Mouse (Mus musculus) lung, postnatal 25 days (tissue): ENCODE data around the gene Dppa2.
"Not testable (repeated sequence)": the region's sequence is repeated elsewhere in the genome, so short reads cannot be mapped to it uniquely, and the experiment has no call there.

Experiments used
- DNase-seq: peaks from one replicate; pipeline ENCODE4 v3.0.0; 2022; ENCODE audit warnings: low spot score

The Dppa2 gene

GRCm38 (mm10) chr16:48303509-48303908, at the start of gene Dppa2:
Gene Dppa2 (plus strand): TSS chr16:48303908.
- no peak for DNase-seq

DNA sequence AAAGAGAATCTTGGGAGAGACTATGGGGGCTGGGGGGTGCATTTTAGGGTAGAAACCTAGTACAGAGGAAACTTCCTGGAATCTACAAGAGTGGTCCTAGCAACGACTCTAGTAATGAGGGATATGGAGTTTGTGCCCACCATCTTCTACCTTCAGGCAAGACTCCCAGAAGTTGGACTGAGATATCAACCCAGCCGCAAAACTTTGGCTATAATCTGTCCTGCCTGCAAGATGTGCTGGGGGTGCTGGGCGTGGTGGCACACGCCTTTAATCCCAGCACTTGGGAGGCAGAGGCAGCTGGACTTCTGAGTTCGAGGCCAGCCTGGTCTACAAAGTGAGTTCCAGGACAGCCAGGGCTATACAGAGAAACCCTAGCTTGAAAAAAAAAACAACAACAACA, 49.1 kb upstream of the Dppa2 start:
- no peak for DNase-seq

GRCm38 (mm10) chr16:48259519-48259918, 44.2 kb upstream of the Dppa2 start:
- DNase-seq = no peak

- no peak for DNase-seq
Measured at GRCm38 (mm10) chr16:48262901-48263300, 40.8 kb upstream of the Dppa2 start.

- DNase-seq = no peak
Measured at GRCm38 (mm10) chr16:48265856-48266255, 37.9 kb upstream of the Dppa2 start.

DNA sequence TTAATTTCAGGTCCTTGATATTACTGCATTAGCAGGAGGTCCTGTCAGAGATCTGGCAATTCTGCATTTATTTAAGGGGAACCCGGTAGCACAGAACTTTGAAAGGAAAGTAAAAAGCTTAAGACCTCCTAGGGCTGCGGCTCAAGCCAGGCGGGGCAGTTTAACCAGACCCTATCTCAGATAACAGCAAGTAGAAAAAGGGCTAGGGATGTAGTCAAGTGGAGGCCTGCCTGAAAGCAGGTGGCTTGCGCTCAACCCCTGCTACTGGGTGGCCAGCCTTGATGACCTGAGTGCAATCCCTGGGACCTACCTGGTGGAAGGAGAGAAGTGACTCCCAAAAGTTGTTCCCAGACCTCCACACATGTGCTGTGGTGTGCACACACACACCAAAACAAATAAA, 26.8 kb upstream of the Dppa2 start:
- no peak for DNase-seq

- DNase-seq = no peak
Measured at GRCm38 (mm10) chr16:48280883-48281282, 22.8 kb upstream of the Dppa2 start.

- no peak for DNase-seq
Measured at GRCm38 (mm10) chr16:48282801-48283200, 20.9 kb upstream of the Dppa2 start.

GRCm38 (mm10) chr16:48283517-48283916, 20.2 kb upstream of the Dppa2 start, which contains the start of gene Dppa4:
Gene Dppa4 (plus strand): TSS chr16:48283733.
- DNase-seq = no peak

DNA sequence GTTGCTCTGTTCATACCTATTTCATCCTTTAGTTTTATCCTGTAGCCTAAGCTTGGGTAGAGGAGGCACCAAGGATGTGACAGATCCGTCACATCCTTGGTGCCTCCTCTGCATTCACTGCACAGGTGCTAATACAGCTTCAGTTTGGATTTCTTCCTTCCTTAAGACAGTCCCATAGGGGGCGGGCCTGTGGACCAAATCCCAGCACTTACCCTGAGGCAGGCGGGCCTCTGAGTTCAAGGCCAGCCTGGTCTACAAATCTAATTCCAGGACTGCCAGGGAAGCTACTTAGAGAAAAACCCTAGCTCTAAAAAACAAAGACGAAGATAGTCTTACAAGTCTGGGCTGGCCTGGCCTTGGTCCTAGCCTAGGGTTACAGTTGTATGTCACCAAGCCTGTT, 18.2 kb upstream of the Dppa2 start:
- no peak for DNase-seq

- DNase-seq = no peak
Measured at GRCm38 (mm10) chr16:48297384-48298136, 6.1 kb upstream of the Dppa2 start.

DNA sequence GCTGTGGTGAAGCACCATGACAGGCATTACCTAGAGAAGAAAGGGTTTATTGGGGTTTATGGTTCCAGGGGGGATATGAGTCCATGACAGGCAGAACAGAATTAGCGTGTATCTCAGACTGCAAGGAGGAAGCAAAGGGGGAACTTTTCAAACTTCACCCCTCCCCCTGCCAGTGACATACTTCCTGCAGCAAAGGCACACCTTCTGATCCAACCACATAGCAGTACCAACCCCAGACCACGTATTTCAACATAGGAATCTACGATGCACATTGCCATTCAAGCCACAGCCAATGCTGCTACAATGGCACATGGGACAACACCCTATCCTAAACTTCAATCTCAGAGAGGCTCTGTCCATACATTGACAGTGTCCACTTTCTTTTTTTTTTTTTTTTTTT, 3.8 kb upstream of the Dppa2 start:
- no peak for DNase-seq

DNA sequence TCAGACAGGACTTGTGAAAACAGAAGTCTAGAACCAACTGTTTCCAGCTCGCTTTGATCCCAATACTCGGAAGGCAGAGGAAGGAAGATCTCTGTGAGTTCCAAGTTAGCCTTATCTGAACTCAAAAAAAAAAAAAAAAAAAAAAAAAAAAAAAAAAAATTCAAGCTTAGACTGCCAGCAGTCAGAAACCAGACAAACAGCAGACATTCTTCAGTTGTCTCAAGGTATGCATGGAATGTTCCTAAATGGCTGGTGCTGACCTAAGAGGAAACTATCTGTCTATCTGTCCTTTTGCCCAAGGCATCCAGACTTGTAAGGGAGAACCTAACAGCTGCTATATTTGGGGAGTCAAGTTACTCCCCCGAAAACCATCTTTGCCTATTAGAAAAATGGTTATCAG, 275 bp downstream of the Dppa2 start:
- no peak for DNase-seq

DNA sequence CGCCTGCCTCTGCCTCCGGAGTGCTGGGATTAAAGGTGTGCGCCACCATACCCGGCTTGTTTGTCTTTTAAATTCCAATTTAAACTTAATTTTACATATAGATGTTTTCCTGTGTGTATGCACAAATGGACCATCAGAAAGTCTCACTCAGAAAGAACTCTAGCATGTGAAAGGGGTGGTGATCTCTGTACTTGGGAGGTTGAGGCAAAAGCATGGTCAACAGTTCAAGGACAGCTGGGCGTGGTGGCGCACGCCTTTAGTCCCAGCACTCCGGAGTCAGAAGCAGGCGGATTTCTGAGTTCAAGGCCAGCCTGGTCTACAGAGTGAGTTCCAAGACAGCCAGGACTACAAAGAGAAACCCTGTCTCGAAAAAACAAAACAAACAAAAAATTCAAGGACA, 5.2 kb downstream of the Dppa2 start:
- not testable (repeated sequence) for DNase-seq

GRCm38 (mm10) chr16:48309912-48310630, 6.4 kb downstream of the Dppa2 start:
- DNase-seq = no peak

- DNase-seq = no peak
Measured at GRCm38 (mm10) chr16:48315294-48315693, 11.6 kb downstream of the Dppa2 start.

GRCm38 (mm10) chr16:48320781-48321180, 17.1 kb downstream of the Dppa2 start:
- no peak for DNase-seq

- no peak for DNase-seq
Measured at GRCm38 (mm10) chr16:48323133-48323532, 19.4 kb downstream of the Dppa2 start.

- DNase-seq = no peak
Measured at GRCm38 (mm10) chr16:48323602-48324345, 20.1 kb downstream of the Dppa2 start.

DNA sequence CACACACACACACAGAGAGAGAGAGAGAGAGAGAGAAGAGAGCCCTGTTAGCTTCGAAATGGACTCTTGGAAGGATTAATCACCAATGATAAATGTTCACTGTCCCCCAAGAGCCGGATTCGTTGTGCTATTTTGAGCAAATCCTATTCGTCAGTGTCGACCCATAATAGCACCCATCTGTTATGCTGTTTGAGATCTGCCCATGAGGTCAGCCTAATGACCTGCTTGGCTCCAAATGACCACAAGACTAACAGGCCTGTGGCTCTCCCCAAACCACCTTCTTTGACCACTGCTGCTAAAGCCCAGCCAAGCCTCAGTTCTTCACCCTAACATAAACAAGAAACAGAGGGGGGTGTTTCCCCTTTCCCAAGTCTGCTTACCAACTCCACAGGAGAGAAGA, 23.2 kb downstream of the Dppa2 start:
- DNase-seq = no peak

- no peak for DNase-seq
Measured at GRCm38 (mm10) chr16:48328420-48328819, 24.7 kb downstream of the Dppa2 start.

DNA sequence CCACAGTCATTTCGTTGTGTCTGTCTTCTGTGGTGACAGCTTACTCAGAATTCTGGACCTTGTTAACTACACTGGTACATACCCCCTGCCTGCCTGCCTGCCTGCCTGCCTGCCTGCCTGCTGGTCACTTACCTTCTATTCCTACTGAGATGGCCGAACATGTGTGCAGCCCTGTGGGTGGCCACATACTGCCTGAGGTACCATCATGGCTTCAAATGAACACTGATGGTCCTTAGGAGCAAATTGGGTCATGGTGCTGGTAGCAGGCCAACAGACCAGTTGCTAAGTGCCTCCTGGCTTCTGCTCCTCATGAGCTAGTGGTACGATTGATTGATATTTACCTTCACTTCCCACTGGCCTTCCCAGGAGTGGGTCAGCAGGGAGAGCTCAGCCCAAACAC, 28.1 kb downstream of the Dppa2 start:
- no peak for DNase-seq

- no peak for DNase-seq
Measured at GRCm38 (mm10) chr16:48335326-48335725, 31.6 kb downstream of the Dppa2 start.
